Comparison of ENCODE assay signal across 8 mouse cellular contexts in genomic region chr13:97099187-97099852, GRCm38 (mm10). TPM values are rescaled to one million over a fixed set of nuclear protein-coding genes. Genes with fewer than 3 reads are reported as not detected.
DNase-seq lines count a peak whose midpoint lies in the region; ATAC-seq and TF ChIP-seq lines count a peak whose summit lies in the region.

Gene Gm6169 (minus strand): TSS chr13:97099237.

- H3K36me3 ChIP-seq in kidney, embryonic 15.5 days = no peaks in the 10 kb centered on the region
- no peaks in the 10 kb centered on the region for H3K36me3 ChIP-seq in limb, embryonic 14.5 days (ENCODE audit: control insufficient read depth, insufficient read depth, low read length)

- TF ChIP-seq POLR2A in limb, embryonic 14.5 days (IDR thresholded peaks at IDR 0.05; ENCODE audit: borderline replicate concordance, extremely low read depth, insufficient read depth, insufficient read length) = no peak

- H3K4me2 ChIP-seq in kidney, embryonic 15.5 days = no peak within 1 kb of the TSS
- no peak within 1 kb of the TSS for H3K4me2 ChIP-seq in limb, embryonic 14.5 days (replicated peaks; ENCODE audit: low read depth, low read length, severe bottlenecking)

- no peak within 1 kb of the TSS for H3K27ac ChIP-seq in brown adipose tissue, adult 24 weeks (replicated peaks; ENCODE audit: low read depth, low read length)
- no peak within 1 kb of the TSS for H3K27ac ChIP-seq in kidney, embryonic 15.5 days
- no peak within 1 kb of the TSS for H3K27ac ChIP-seq in limb, embryonic 14.5 days (replicated peaks; ENCODE audit: low read depth, low read length)

- no peaks in the 10 kb centered on the region for H3K4me1 ChIP-seq in brown adipose tissue, adult 24 weeks (ENCODE audit: control insufficient read depth, insufficient read depth, insufficient read length, low read length)
- H3K4me1 ChIP-seq in kidney, embryonic 15.5 days = no peaks in the 10 kb centered on the region
- no peaks in the 10 kb centered on the region for H3K4me1 ChIP-seq in limb, embryonic 14.5 days (ENCODE audit: control insufficient read depth, insufficient read depth, low read length)

- H3K4me3 ChIP-seq in brown adipose tissue, adult 24 weeks (ENCODE audit: insufficient read depth, low read depth, low read length) = no peak within 1 kb of the TSS
- no peak within 1 kb of the TSS for H3K4me3 ChIP-seq in kidney, embryonic 15.5 days (replicated peaks)
- H3K4me3 ChIP-seq in limb, embryonic 14.5 days (replicated peaks; ENCODE audit: low read length) = no peak within 1 kb of the TSS

- H3K9me3 ChIP-seq in kidney, embryonic 15.5 days (replicated peaks) = no peaks in the 10 kb centered on the region
- H3K9me3 ChIP-seq in limb, embryonic 14.5 days (ENCODE audit: control insufficient read depth, low read length) = no peaks in the 10 kb centered on the region

- peak; percentile 62; the same call in 1 of the 2 replicates for ATAC-seq in erythroblast, adult 5-6 weeks (replicated peaks; ENCODE audit: low FRiP score, poor library complexity, severe bottlenecking)
- 0 out of 2 replicates have a peak, but pooled peaks have one; percentile 46 for ATAC-seq in kidney, embryonic 15.5 days (replicated peaks; ENCODE audit: low FRiP score)
- ATAC-seq in limb, embryonic 14.5 days (ENCODE audit: low FRiP score, low read depth) = no peak
- ATAC-seq in activated CD4-positive, CD25-positive, alpha-beta regulatory T cell, adult 4 months = no peak

- WGBS in kidney, embryonic 15.5 days = 78% methylated on average over 22 of the region's 22 CpGs
- WGBS in limb, embryonic 14.5 days = 84% methylated on average over 19 of the region's 22 CpGs

- peak; percentile 30 for DNase-seq in urinary bladder, postnatal 25 days (ENCODE audit: low spot score)
- DNase-seq in urinary bladder, adult 2 months (ENCODE audit: low spot score) = no peak
- peak; percentile 40 for DNase-seq in limb, embryonic 14.5 days (ENCODE audit: low spot score)
- peak; percentile 58 for DNase-seq in retina, adult 2 months (ENCODE audit: low read depth, low spot score)

- no peaks in the 10 kb centered on the region for H3K27me3 ChIP-seq in kidney, embryonic 15.5 days
- H3K27me3 ChIP-seq in limb, embryonic 14.5 days (ENCODE audit: control insufficient read depth, insufficient read depth, low read length) = no peaks in the 10 kb centered on the region

- no peak within 1 kb of the TSS for H3K9ac ChIP-seq in kidney, embryonic 15.5 days
- no peak within 1 kb of the TSS for H3K9ac ChIP-seq in limb, embryonic 14.5 days (ENCODE audit: low read depth, low read length, severe bottlenecking)

RNA-seq across cellular contexts. Expression of gene Gm6169, which starts in this region (rescaled TPM):
- polyA plus RNA-seq in urinary bladder, adult 2 months (2012; rRNA removed) = 8.9 and 12.4 TPM in 2 replicates
- polyA plus RNA-seq in brown adipose tissue, adult 24 weeks (2012; ENCODE audit: insufficient read depth, insufficient read length, missing spikeins) = 5.5 and 17.4 TPM in 2 replicates
- 4.6 and 9.0 TPM in 2 replicates for total RNA-seq in erythroblast, adult 5-6 weeks (2015; ENCODE audit: low replicate concordance)
- 0.98 and 2.9 TPM in 2 replicates for total RNA-seq in erythroblast, adult 5-6 weeks (2017; ENCODE audit: low replicate concordance)
- polyA plus RNA-seq in kidney, embryonic 15.5 days (2015; fragmentation: Nextera tagmentation; extraction: Ambion mirVana) = 2.7 and 3.8 TPM in 2 replicates
- polyA plus RNA-seq in limb, embryonic 14.5 days (2012; rRNA removed) = 2.1 and 2.8 TPM in 2 replicates
- 5.0 and 5.1 TPM in 2 replicates for polyA plus RNA-seq in limb, embryonic 14.5 days (2014; fragmentation: Nextera tagmentation; extraction: Ambion mirVana)
- 1 to 10 TPM; 5.1 to 9.7 TPM for polyA plus RNA-seq in activated CD4-positive, CD25-positive, alpha-beta regulatory T cell, adult 4 months (2017; shearing (Covaris generic))

Comparison
In these comparisons a context has a peak if more than half of its experiments do, and no peak if none do; other contexts are left out.
1. ATAC-seq: peak in erythroblast, adult 5-6 weeks (single experiment) and kidney, embryonic 15.5 days (single experiment); none in limb, embryonic 14.5 days (single experiment) and activated CD4-positive, CD25-positive, alpha-beta regulatory T cell, adult 4 months (single experiment).